Mouse (Mus musculus) layer of hippocampus, adult 18-20 months (tissue): ENCODE measurements around the gene Sidt2. TPM values are rescaled to one million over a fixed set of nuclear protein-coding genes. Genes with fewer than 3 reads are reported as not detected.

Experiments
- DNase-seq, 2 experiments: peaks; one replicate each; pipeline ENCODE4 v3.0.0; 2022; ENCODE audit warnings: low spot score in 2 of 2
- long read RNA-seq: library from polyadenylated mRNA; stranded (forward); transcript quantifications from one replicate; pipeline ENCODE4 v2.0.0, GENCODE M21; 2021
- total RNA-seq, 2 experiments: library from RNA; stranded (reverse); gene quantifications; 2 replicates each; pipeline ENCODE4 v1.2.3; 2021

Sidt2 gene
- 10 to 100 TPM; 69.1 to 76.4 TPM for total RNA-seq
- long read RNA-seq, full-length matches to known transcripts = 7 of 68 reads
- long read RNA-seq, partial matches to known transcripts = 21 of 68 reads
- long read RNA-seq, other reads (novel, unspliced or antisense) = 40 of 68 reads

GRCm38 (mm10) chr9:45955107-45955963, at the start of gene Sidt2:
Gene Sidt2, minus strand, starts transcription at chr9:45955258.
- peak; percentile 90 to 94 for DNase-seq

- DNase-seq = no peak
Measured at GRCm38 (mm10) chr9:46004529-46004928, 49.5 kb upstream of the Sidt2 start.

- peak; percentile 75 to 90 for DNase-seq
Measured at GRCm38 (mm10) chr9:46003729-46004128, 48.7 kb upstream of the Sidt2 start.

- DNase-seq = no peak
Measured at GRCm38 (mm10) chr9:45999009-45999408, 44.0 kb upstream of the Sidt2 start.

GRCm38 (mm10) chr9:45985229-45985567, 30.1 kb upstream of the Sidt2 start:
- peak; percentile 28 to 79 for DNase-seq

GRCm38 (mm10) chr9:45984409-45985228, 29.6 kb upstream of the Sidt2 start:
- peak; percentile 90 for DNase-seq

GRCm38 (mm10) chr9:45983676-45984408, 28.8 kb upstream of the Sidt2 start:
- DNase-seq = no peak

- DNase-seq = no peak
Measured at GRCm38 (mm10) chr9:45981331-45981730, 26.3 kb upstream of the Sidt2 start.

- DNase-seq = no peak
Measured at GRCm38 (mm10) chr9:45980611-45981010, 25.6 kb upstream of the Sidt2 start.

- no peak for DNase-seq
Measured at GRCm38 (mm10) chr9:45979778-45980177, 24.7 kb upstream of the Sidt2 start.

GRCm38 (mm10) chr9:45976884-45977283, 21.8 kb upstream of the Sidt2 start:
- DNase-seq = no peak

GRCm38 (mm10) chr9:45963577-45963976, 8.5 kb upstream of the Sidt2 start:
- DNase-seq = no peak

- peak in 1 of 2 experiments; percentile 30 for DNase-seq
Measured at GRCm38 (mm10) chr9:45961855-45962254, 6.8 kb upstream of the Sidt2 start.

- DNase-seq = no peak
Measured at GRCm38 (mm10) chr9:45959661-45960060, 4.6 kb upstream of the Sidt2 start.

- no peak for DNase-seq
Measured at GRCm38 (mm10) chr9:45958851-45959250, 3.8 kb upstream of the Sidt2 start.

GRCm38 (mm10) chr9:45958023-45958670, 3.1 kb upstream of the Sidt2 start:
- DNase-seq = no peak

- DNase-seq = no peak
Measured at GRCm38 (mm10) chr9:45954294-45955106, 558 bp downstream of the Sidt2 start.

GRCm38 (mm10) chr9:45953511-45954293, 1.4 kb downstream of the Sidt2 start:
- DNase-seq = no peak

- no peak for DNase-seq
Measured at GRCm38 (mm10) chr9:45952890-45953289, 2.2 kb downstream of the Sidt2 start.
